Mouse (Mus musculus) brown adipose tissue, adult 24 weeks (tissue): ENCODE data around the gene Coq2. TPM values are rescaled to one million over a fixed set of nuclear protein-coding genes. Genes with fewer than 3 reads are reported as not detected.
A peak's percentile ranks its signal among the peaks of the same experiment; 100 is the strongest.

ENCODE experiments used
- H3K27ac ChIP-seq: fragments of 200-500 bp; replicated peaks from 2 replicates; pipeline ENCODE4 v1.5.1; 2012; ENCODE audit warnings: low read depth, mild to moderate bottlenecking, low read length
- H3K4me1 ChIP-seq: fragments of 200-500 bp; 2 replicates; pipeline ENCODE4 v1.6.1; 2012; ENCODE audit warnings: low read length, mixed read lengths; ENCODE audit not compliant: control insufficient read depth, insufficient read depth, insufficient read length
- H3K4me3 ChIP-seq: fragments of 200-500 bp; 2 replicates; pipeline ENCODE4 v1.5.1; 2012; ENCODE audit warnings: low read depth, mild to moderate bottlenecking, low read length, moderate library complexity; ENCODE audit not compliant: insufficient read depth
- polyA plus RNA-seq: library from polyadenylated mRNA; stranded (reverse); fragments of >200 nt; gene quantifications from 2 replicates; pipeline ENCODE4 v1.2.4, GENCODE M21; 2012; ENCODE audit not compliant: missing spikeins, insufficient read depth, insufficient read length

The Coq2 gene
- 66.5 and 77.7 TPM in 2 replicates for polyA plus RNA-seq

- H3K4me3 ChIP-seq: peak within 1 kb of the TSS; percentile 94
- peaks cover 4% of the 10 kb centered on the region; the same call in 1 of the 2 replicates for H3K4me1 ChIP-seq
- H3K27ac ChIP-seq: no peak within 1 kb of the TSS
Observed at GRCm38 (mm10) chr5:100674711-100675376, at the start of gene Coq2. Gene Coq2, minus strand, starts transcription at chr5:100675140.

- no peaks in the 10 kb centered on the region for H3K4me1 ChIP-seq
- H3K4me3 ChIP-seq: peak within 1 kb of the TSS; percentile 62
- H3K27ac ChIP-seq: no peak within 1 kb of the TSS
Observed at GRCm38 (mm10) chr5:100719235-100720088, 44.5 kb upstream of the Coq2 start, which contains the start of gene Hpse. Gene Hpse, minus strand, starts transcription at chr5:100719716.

- Histone ChIP-seq H3K27ac (no peak overlapping the region), H3K4me1 (no peaks in the 10 kb centered on the region), H3K4me3 (no peak overlapping the region)
Observed at GRCm38 (mm10) chr5:100716762-100717161, 41.8 kb upstream of the Coq2 start.

GRCm38 (mm10) chr5:100711219-100711618 is 36.3 kb upstream of the Coq2 start:
- Histone ChIP-seq H3K4me3 (no peak overlapping the region), H3K27ac (no peak overlapping the region), H3K4me1 (no peaks in the 10 kb centered on the region)

DNA sequence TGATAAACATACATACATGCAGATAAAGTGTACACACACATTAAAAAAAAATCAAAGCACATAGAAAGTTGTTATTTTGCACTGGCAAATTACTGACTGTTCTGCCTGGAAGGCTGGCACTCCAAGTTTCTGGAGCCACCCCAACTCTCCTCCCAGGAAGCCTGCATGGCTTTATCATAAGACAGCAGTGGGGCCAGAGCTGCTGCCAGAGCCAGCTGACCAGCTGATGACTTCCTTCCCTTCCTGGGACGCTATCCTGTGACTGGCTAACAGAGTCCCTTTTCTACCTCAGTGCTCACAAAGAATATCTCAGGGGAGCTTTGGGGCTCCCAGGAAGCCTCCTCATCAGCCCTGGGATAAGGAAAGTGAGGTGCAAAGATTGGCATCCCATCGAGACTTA is 35.1 kb upstream of the Coq2 start:
- no peaks in the 10 kb centered on the region for H3K4me1 ChIP-seq
- no peak overlapping the region for H3K27ac ChIP-seq
- H3K4me3 ChIP-seq: no peak overlapping the region

DNA sequence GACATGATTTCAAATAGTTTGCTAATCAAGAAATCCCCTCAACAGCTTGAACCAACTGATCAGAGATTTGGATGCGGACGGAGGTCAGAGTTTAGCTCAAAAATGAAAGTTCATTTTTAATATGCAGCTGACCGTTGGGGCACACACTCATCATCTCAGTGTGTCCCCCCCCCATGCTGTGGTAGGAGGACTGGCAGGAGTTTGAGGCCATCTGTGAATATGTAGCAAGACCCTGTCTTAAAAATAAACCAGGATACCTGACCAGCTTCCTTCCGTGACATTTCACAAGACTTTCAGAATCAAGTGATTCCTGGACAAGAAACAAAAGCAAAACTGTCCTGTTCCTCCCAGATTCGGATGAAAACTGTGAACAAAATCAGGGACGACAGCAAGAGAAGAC is 34.1 kb upstream of the Coq2 start:
- H3K4me3 ChIP-seq: no peak overlapping the region
- H3K27ac ChIP-seq: no peak overlapping the region
- H3K4me1 ChIP-seq: no peaks in the 10 kb centered on the region

DNA sequence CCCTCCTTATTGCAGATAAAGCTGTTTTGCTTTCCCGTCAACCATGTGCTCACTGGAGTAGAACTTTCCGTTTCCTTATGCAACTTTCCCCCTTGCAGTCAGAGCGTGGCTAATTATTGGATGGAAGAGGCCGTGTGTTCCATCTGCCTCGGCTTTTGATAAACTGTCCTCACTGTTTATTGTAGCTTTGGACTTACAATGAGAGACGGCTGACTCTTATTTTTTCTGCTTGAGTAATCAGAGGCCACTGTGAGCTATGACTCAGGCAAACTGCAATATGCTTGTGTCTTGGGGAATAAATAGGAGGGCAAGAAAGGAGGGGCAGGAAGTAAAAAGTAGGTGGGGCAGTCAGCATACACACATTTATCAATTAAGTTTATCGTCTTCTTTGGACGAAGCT is 31.7 kb upstream of the Coq2 start:
- no peak overlapping the region for H3K27ac ChIP-seq

DNA sequence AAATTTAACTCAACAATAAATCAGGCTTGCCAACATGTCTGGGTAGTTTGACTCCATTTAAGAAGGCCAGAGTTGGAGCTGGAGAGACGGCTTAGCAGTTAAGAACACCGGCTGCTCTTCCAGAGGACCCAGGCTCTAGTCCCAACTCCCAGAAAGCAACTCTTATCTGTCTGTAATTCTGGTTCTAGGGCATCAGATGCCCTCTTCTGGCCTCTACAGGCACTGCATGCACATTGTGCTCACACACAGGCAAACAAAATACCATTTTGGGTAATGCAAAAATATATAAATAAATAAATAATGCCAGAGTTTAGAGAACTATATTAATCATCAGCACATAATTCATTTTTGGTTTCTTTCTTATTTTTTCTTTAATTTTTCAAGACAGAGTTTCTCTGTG is 29.3 kb upstream of the Coq2 start:
- Histone ChIP-seq H3K27ac (no peak overlapping the region), H3K4me3 (no peak overlapping the region), H3K4me1 (no peaks in the 10 kb centered on the region)

More for the DNA sequence above, 31.7 kb upstream of the Coq2 start:
- Histone ChIP-seq H3K4me1 (no peaks in the 10 kb centered on the region), H3K4me3 (no peak overlapping the region)

DNA sequence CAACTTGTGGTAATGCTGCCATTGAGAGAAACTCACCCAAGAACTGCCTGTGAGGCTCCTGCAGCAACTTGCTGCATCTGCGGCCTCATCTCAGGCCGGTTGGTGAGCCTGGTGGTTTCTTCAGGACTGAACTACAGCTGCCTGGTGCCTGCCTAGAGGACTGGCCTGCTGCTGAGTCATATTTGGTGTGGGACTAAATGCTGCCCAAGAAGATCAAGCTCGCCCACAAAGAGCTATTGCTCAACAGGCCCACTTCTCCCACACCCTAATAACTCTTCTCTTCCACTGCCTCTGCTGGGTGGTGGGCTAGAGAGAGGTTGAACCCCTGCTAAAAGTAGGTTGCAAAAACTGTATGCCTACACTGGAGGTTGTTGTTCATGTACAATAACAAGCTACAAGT is 27.4 kb upstream of the Coq2 start:
- H3K4me1 ChIP-seq: no peaks in the 10 kb centered on the region
- no peak overlapping the region for H3K27ac ChIP-seq
- no peak overlapping the region for H3K4me3 ChIP-seq

- Histone ChIP-seq H3K4me3 (no peak overlapping the region), H3K4me1 (no peaks in the 10 kb centered on the region), H3K27ac (no peak overlapping the region)
Observed at GRCm38 (mm10) chr5:100700861-100701620, 26.1 kb upstream of the Coq2 start.

- no peak overlapping the region for H3K27ac ChIP-seq
- H3K4me3 ChIP-seq: no peak overlapping the region
- no peaks in the 10 kb centered on the region for H3K4me1 ChIP-seq
Observed at GRCm38 (mm10) chr5:100697886-100698285, 22.9 kb upstream of the Coq2 start.

DNA sequence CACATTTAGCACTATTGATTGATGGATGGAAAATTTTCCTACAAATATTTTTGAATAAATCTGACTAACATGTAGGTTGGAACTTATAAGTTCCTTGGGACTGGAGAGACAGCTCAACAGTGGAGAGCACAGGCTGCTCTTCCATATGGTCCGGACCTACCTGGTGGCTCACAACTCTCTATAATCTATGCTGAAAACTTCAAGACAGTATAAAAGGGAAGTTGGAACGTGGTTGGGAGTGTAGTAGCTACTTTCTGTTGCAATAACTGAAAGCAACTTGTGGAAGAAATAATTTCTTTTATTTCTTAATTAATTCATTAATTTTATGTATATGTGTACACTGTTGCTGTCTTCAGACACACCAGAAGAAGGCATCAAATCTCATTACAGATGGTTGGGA is 22.5 kb upstream of the Coq2 start:
- H3K4me1 ChIP-seq: no peaks in the 10 kb centered on the region
- no peak overlapping the region for H3K27ac ChIP-seq
- no peak overlapping the region for H3K4me3 ChIP-seq

DNA sequence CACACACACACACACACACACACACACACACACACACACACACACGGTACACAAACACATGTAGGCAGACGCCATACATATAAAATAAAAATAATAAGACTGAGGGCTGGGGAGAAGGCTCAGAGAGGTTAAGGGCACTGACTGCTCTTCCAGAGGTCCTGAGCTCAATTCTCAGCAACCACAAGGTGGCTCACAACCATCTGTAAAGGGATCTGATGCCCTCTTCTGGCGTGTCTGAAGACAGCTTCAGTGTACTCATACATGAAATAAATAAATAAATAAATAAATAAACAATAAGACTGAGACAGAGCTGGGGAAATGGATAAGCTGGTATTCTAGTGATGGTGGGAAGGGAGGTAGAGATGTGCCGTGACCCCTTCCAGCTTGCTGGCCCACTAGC is 10.7 kb upstream of the Coq2 start:
- H3K4me3 ChIP-seq: no peak overlapping the region
- no peak overlapping the region for H3K27ac ChIP-seq
- no peaks in the 10 kb centered on the region for H3K4me1 ChIP-seq

DNA sequence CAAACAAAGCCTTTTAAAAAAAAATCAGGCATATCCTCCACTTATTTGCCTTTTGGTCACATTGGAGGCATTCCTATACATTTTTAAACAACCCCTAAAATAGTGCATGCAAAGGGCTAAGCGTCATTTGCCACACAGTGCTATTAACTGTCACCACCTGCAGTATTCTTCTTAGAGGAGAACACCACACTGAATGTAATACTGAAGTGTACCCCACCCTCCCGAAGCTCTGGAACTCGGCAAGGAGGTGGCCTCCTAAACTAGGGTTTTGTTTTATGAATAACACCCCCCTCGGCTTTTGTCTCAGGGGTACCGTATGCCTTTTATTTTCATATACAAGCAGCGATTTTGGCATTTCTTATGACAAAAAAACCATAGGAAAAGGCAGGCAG is 5.6 kb upstream of the Coq2 start:
- H3K4me3 ChIP-seq: no peak overlapping the region
- no peaks in the 10 kb centered on the region for H3K4me1 ChIP-seq
- no peak overlapping the region for H3K27ac ChIP-seq

GRCm38 (mm10) chr5:100679911-100680541 is 5.1 kb upstream of the Coq2 start:
- Histone ChIP-seq H3K4me3 (no peak overlapping the region), H3K27ac (no peak overlapping the region), H3K4me1 (no peaks in the 10 kb centered on the region)
